Mouse (Mus musculus) hindbrain, embryonic 14.5 days (tissue): ENCODE data around the gene Gm37240. TPM values are rescaled to one million over a fixed set of nuclear protein-coding genes. Genes with fewer than 3 reads are reported as not detected.

Experiments used
- ATAC-seq: fragments of 200-750 bp; cut with Nextera tagmentation; 2 replicates; pipeline ENCODE4 v1.8.0; 2017; ENCODE audit warnings: moderate number of reproducible peaks, mild to moderate bottlenecking, moderate TSS enrichment, moderate library complexity; ENCODE audit not compliant: low FRiP score
- DNase-seq: peaks from one replicate; pipeline ENCODE4 v3.0.0-alpha.2; 2015; ENCODE audit warnings: low spot score
- H3K27ac ChIP-seq: fragments of 300-500 bp; sonication (generic); 2 replicates; pipeline ENCODE4 v1.5.1; 2014; ENCODE audit warnings: mild to moderate bottlenecking, moderate library complexity
- H3K27me3 ChIP-seq: fragments of 300-500 bp; sonication (generic); 2 replicates; pipeline ENCODE4 v1.6.1; 2014; ENCODE audit warnings: mild to moderate bottlenecking, low read length, mixed read lengths; ENCODE audit not compliant: control insufficient read depth, insufficient read depth
- H3K36me3 ChIP-seq: fragments of 300-500 bp; sonication (generic); replicated peaks from 2 replicates; pipeline ENCODE4 v1.6.1; 2014; ENCODE audit not compliant: control insufficient read depth, insufficient read depth
- H3K4me1 ChIP-seq: fragments of 300-500 bp; sonication (generic); replicated peaks from 2 replicates; pipeline ENCODE4 v1.6.1; 2014; ENCODE audit warnings: antibody characterized with exemption, low read length, mixed read lengths; ENCODE audit not compliant: control insufficient read depth, insufficient read depth
- H3K4me2 ChIP-seq: fragments of 300-500 bp; sonication (generic); replicated peaks from 2 replicates; pipeline ENCODE4 v1.6.1; 2014; ENCODE audit warnings: mild to moderate bottlenecking, moderate library complexity
- H3K4me3 ChIP-seq: fragments of 300-500 bp; sonication (generic); replicated peaks from 2 replicates; pipeline ENCODE4 v1.5.1; 2014; ENCODE audit warnings: mild to moderate bottlenecking, low read length
- H3K9ac ChIP-seq: fragments of 300-500 bp; sonication (generic); 2 replicates; pipeline ENCODE4 v1.6.1; 2014
- H3K9me3 ChIP-seq: fragments of 300-500 bp; sonication (generic); 2 replicates; pipeline ENCODE4 v1.6.1; 2016; ENCODE audit warnings: low read length; ENCODE audit not compliant: control insufficient read depth
- WGBS: fragments of 180-500 bp; shearing (Covaris S2); extraction: QIAGEN DNeasy Blood & Tissue Kit; methylation state at CpG from one replicate; pipeline ENCODE4 v1.1.7; 2014; 5-methylcytosine and 5-hydroxymethylcytosine counted together
- polyA plus RNA-seq: library from polyadenylated mRNA; unstranded; fragments of >200 nt; fragmentation: Nextera tagmentation; extraction: Ambion mirVana; gene quantifications from 2 replicates; pipeline ENCODE4 v1.2.1, GENCODE M21; 2014

The Gm37240 gene
- polyA plus RNA-seq, 1 experiment from 2014 or later, result 0.94 TPM

- Histone ChIP-seq H3K27ac (no peak overlapping the region), H3K4me1 (peaks cover 14% of the 10 kb centered on the region; the same call in 1 of the 2 replicates), H3K36me3 (no peaks in the 10 kb centered on the region), H3K9ac (no peak overlapping the region), H3K27me3 (no peaks in the 10 kb centered on the region), H3K4me2 (no peak overlapping the region), H3K4me3 (no peak overlapping the region), H3K9me3 (no peaks in the 10 kb centered on the region)
- ATAC-seq, result no peak
- WGBS, result 46% methylated on average over 5 of the region's 5 CpGs
- no peak for DNase-seq
Observed at GRCm38 (mm10) chr3:85188364-85188763, 699.0 kb downstream of the Gm37240 start.

- peaks cover 14% of the 10 kb centered on the region; the same call in 1 of the 2 replicates for H3K4me1 ChIP-seq
- H3K4me2 ChIP-seq, result peak overlapping the region; percentile 50
- WGBS, result 31% methylated on average over 19 of the region's 19 CpGs
- DNase-seq, result peak; percentile 72
- H3K27me3 ChIP-seq, result no peaks in the 10 kb centered on the region
- no peaks in the 10 kb centered on the region for H3K9me3 ChIP-seq
- peak overlapping the region; percentile 44; the same call in 1 of the 2 replicates for H3K9ac ChIP-seq
- no peaks in the 10 kb centered on the region for H3K36me3 ChIP-seq
- no peak; the same call in 1 of the 2 replicates for ATAC-seq
- H3K4me3 ChIP-seq, result no peak overlapping the region; the same call in 1 of the 2 replicates
- no peak overlapping the region for H3K27ac ChIP-seq
Observed at GRCm38 (mm10) chr3:85186661-85187076, 700.6 kb downstream of the Gm37240 start.

GRCm38 (mm10) chr3:85185827-85186226 lies 701.5 kb downstream of the Gm37240 start:
- Histone ChIP-seq H3K9ac (no peak overlapping the region), H3K4me1 (peaks cover 14% of the 10 kb centered on the region; the same call in 1 of the 2 replicates), H3K36me3 (no peaks in the 10 kb centered on the region), H3K27me3 (no peaks in the 10 kb centered on the region), H3K9me3 (no peaks in the 10 kb centered on the region), H3K4me2 (no peak overlapping the region), H3K27ac (no peak overlapping the region), H3K4me3 (no peak overlapping the region)
- no peak for ATAC-seq
- DNase-seq, result no peak
- WGBS, result 10% methylated on average over 12 of the region's 12 CpGs

- H3K36me3 ChIP-seq, result no peaks in the 10 kb centered on the region
- no peaks in the 10 kb centered on the region for H3K9me3 ChIP-seq
- H3K4me2 ChIP-seq, result no peak overlapping the region
- no peaks in the 10 kb centered on the region for H3K27me3 ChIP-seq
- H3K27ac ChIP-seq, result no peak overlapping the region
- WGBS, result 74% methylated on average over 11 of the region's 11 CpGs
- ATAC-seq (no peak), DNase-seq (no peak)
- no peak overlapping the region for H3K9ac ChIP-seq
- H3K4me1 ChIP-seq, result peaks cover 14% of the 10 kb centered on the region; the same call in 1 of the 2 replicates
- no peak overlapping the region for H3K4me3 ChIP-seq
Observed at GRCm38 (mm10) chr3:85184916-85185315, 702.4 kb downstream of the Gm37240 start.

GRCm38 (mm10) chr3:85184151-85184550 lies 703.2 kb downstream of the Gm37240 start:
- Histone ChIP-seq H3K4me1 (peaks cover 14% of the 10 kb centered on the region; the same call in 1 of the 2 replicates), H3K27me3 (no peaks in the 10 kb centered on the region), H3K36me3 (no peaks in the 10 kb centered on the region), H3K4me3 (no peak overlapping the region), H3K4me2 (no peak overlapping the region), H3K27ac (no peak overlapping the region), H3K9me3 (no peaks in the 10 kb centered on the region), H3K9ac (no peak overlapping the region)
- DNase-seq, result no peak
- WGBS, result 57% methylated on average over 6 of the region's 6 CpGs
- ATAC-seq, result no peak

GRCm38 (mm10) chr3:85176736-85177135 lies 710.6 kb downstream of the Gm37240 start:
- Histone ChIP-seq H3K4me2 (no peak overlapping the region), H3K9ac (no peak overlapping the region), H3K27ac (no peak overlapping the region), H3K27me3 (no peaks in the 10 kb centered on the region), H3K9me3 (0 out of 2 replicates have a peak, but pooled peaks cover 9% of the 10 kb centered on the region), H3K4me1 (peaks cover 7% of the 10 kb centered on the region; the same call in 1 of the 2 replicates), H3K36me3 (no peaks in the 10 kb centered on the region), H3K4me3 (no peak overlapping the region)
- DNase-seq (no peak), ATAC-seq (no peak)
- 95% methylated on average over 1 of the region's 1 CpGs for WGBS

- H3K9me3 ChIP-seq, result 0 out of 2 replicates have a peak, but pooled peaks cover 9% of the 10 kb centered on the region
Observed at GRCm38 (mm10) chr3:85174542-85175469, 712.5 kb downstream of the Gm37240 start.

GRCm38 (mm10) chr3:85173441-85174071 lies 713.8 kb downstream of the Gm37240 start:
- Histone ChIP-seq H3K4me2 (no peak overlapping the region), H3K4me1 (peaks cover 7% of the 10 kb centered on the region; the same call in 1 of the 2 replicates), H3K9me3 (0 out of 2 replicates have a peak, but pooled peaks cover 9% of the 10 kb centered on the region), H3K9ac (no peak overlapping the region), H3K27me3 (no peaks in the 10 kb centered on the region), H3K36me3 (no peaks in the 10 kb centered on the region), H3K27ac (no peak overlapping the region), H3K4me3 (no peak overlapping the region)
- WGBS, result 78% methylated on average over 6 of the region's 6 CpGs
- no peak for DNase-seq
- ATAC-seq, result no peak

More at GRCm38 (mm10) chr3:85174542-85175469, 712.5 kb downstream of the Gm37240 start:
- H3K4me1 ChIP-seq, result peaks cover 7% of the 10 kb centered on the region; the same call in 1 of the 2 replicates
- no peaks in the 10 kb centered on the region for H3K36me3 ChIP-seq
- no peak for DNase-seq
- ATAC-seq, result no peak
- H3K9ac ChIP-seq, result no peak overlapping the region
- WGBS, result 67% methylated on average over 28 of the region's 28 CpGs
- no peaks in the 10 kb centered on the region for H3K27me3 ChIP-seq
- no peak overlapping the region for H3K4me3 ChIP-seq
- H3K27ac ChIP-seq, result no peak overlapping the region
- no peak overlapping the region for H3K4me2 ChIP-seq

- H3K4me3 ChIP-seq, result no peak overlapping the region
- WGBS, result 70% methylated on average over 11 of the region's 11 CpGs
- H3K27ac ChIP-seq, result no peak overlapping the region
- no peak for ATAC-seq
- peaks cover 7% of the 10 kb centered on the region; the same call in 1 of the 2 replicates for H3K4me1 ChIP-seq
- H3K4me2 ChIP-seq, result no peak overlapping the region
- no peaks in the 10 kb centered on the region for H3K36me3 ChIP-seq
- H3K27me3 ChIP-seq, result no peaks in the 10 kb centered on the region
- H3K9me3 ChIP-seq, result 0 out of 2 replicates have a peak, but pooled peaks cover 2% of the 10 kb centered on the region
- H3K9ac ChIP-seq, result no peak overlapping the region
- DNase-seq, result no peak
Observed at GRCm38 (mm10) chr3:85172532-85172931, 714.8 kb downstream of the Gm37240 start.
